Mouse (Mus musculus) left cerebral cortex, postnatal 25 days (tissue): ENCODE data around the gene Phrf1. TPM values are rescaled to one million over a fixed set of nuclear protein-coding genes. Genes with fewer than 3 reads are reported as not detected.
"Not testable (repeated sequence)": the region's sequence is repeated elsewhere in the genome, so short reads cannot be mapped to it uniquely, and the experiment has no call there.

ENCODE experiments used
- DNase-seq, 2 experiments: peaks; one replicate each; pipeline ENCODE4 v3.0.0; 2022; ENCODE audit warnings: low spot score in 2 of 2, mixed read lengths in 1 of 2
- intact Hi-C: fragments of 180-260 bp; cut with DNase I; formaldehyde crosslinking; loops from one replicate; pipeline ENCODE4 v1.15.1; 2025
- total RNA-seq, 2 experiments: library from RNA; stranded (reverse); gene quantifications; 2 replicates each; pipeline ENCODE4 v1.2.3; 2021

Phrf1 gene
- total RNA-seq, 2 experiments from 2014 or later = 75.5 to 76.4 TPM

DNA sequence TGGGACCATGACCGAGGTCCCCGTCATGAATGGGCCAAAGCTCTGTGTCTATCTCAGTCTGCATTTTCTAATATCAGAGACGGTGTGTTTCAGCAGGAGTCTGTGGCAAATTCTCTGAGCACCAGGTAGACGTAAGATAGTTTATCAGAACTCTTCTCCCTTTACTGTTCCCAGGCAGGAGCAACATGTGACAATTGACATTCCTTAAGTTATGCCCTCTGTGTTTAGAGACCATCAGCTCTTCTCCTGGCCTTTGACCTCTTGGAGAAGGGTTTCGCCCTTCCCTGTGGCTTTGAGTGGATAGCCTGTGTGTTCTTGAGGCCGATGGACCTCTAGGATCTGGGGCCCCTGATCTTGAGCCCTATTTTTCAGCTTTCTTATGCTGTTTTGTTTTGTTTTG lies 1.1 kb downstream of the Phrf1 start:
- intact Hi-C loops = loop anchor here (2.0 kb wide), 1 partner anchor 133 kb away; no protein-coding TSS in a partner anchor
- DNase-seq = no peak

DNA sequence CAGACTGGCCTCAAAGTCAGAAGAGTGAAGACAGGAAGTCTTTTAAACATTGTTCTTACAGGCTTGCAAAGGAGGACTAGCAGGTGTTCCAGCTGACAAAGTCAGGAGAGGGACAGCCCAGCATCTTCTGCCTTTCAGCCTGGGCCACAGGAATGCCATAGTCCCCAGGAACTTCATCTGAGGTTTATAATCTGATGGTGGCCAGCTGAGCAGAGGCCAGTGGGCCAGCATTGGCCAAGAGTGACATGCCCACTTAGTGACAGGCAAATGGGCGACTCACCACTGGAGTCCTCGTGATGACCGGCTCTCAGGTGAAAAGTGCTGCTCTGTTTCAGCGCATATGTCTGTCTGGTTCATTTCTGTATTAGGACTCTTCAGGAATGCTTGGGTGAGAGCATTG lies 2.0 kb downstream of the Phrf1 start:
- intact Hi-C loops = no loop called here

GRCm38 (mm10) chr7:141231111-141231510 lies 2.5 kb downstream of the Phrf1 start:
- no peak for DNase-seq
- intact Hi-C loops = no loop called here

More for the DNA sequence above, 2.0 kb downstream of the Phrf1 start:
- no peak for DNase-seq

DNA sequence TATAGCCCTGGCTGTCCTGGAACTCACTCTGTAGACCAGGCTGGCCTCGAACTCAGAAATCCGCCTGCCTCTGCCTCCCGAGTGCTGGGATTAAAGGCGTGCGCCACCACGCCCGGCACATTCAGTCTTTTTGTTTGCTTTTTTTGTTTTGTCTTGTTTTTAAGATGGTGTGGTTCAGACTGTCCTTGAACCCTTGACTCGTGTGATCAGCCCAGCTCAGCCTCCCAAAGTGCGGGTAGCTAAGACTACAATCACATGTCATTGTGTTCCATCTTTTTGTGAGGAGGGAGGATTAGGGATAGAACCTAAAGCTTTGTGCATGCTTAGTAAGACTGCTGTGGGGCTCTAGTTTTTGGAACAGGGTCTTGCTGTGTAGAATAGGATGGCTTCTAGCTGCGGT lies 3.0 kb downstream of the Phrf1 start:
- no peak for DNase-seq
- intact Hi-C loops = no loop called here

GRCm38 (mm10) chr7:141250486-141250885 lies 21.9 kb downstream of the Phrf1 start:
- intact Hi-C loops, DNase-seq: not testable (repeated sequence)

GRCm38 (mm10) chr7:141256159-141256558 lies 27.6 kb downstream of the Phrf1 start:
- intact Hi-C loops = no loop called here
- DNase-seq = no peak

DNA sequence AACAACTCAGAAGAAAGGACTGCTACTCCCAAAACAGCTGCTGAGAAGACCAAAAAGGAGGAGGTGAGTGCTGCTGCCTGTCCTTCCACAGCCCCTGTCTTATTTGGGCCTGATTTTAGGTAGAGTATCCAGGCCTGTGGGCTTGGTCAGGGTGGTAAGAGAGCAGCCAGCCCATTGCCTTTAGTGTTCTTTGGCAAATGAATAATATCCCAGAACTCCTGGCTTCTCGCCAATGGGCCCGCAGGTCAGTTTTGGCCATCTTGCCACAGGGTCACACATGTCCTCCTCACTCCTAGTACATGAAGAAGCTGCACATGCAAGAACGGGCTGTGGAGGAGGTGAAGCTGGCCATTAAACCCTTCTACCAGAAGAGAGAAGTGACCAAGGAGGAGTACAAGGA lies 32.9 kb downstream of the Phrf1 start:
- no peak for DNase-seq
- intact Hi-C loops = no loop called here

DNA sequence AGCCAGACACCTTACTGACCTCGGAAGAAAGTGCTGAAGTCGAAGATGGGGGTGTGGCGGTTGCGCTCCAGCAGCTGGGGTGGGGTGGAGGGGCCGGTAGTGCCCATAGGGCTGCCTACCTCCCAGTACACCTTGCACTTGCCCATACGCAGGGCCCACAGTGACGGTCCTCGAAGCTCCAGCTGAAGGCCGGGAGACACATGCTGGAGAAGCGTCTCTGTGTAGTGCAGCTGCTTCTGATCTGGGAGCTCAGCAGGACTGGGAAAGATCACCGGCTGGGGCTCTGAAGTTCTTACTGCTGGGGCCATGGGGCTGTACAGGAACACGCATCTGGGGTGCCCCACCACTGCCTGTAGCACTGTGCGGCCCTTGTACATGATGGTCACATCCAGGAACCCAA lies 35.1 kb downstream of the Phrf1 start:
- DNase-seq = no peak
- intact Hi-C loops = no loop called here

DNA sequence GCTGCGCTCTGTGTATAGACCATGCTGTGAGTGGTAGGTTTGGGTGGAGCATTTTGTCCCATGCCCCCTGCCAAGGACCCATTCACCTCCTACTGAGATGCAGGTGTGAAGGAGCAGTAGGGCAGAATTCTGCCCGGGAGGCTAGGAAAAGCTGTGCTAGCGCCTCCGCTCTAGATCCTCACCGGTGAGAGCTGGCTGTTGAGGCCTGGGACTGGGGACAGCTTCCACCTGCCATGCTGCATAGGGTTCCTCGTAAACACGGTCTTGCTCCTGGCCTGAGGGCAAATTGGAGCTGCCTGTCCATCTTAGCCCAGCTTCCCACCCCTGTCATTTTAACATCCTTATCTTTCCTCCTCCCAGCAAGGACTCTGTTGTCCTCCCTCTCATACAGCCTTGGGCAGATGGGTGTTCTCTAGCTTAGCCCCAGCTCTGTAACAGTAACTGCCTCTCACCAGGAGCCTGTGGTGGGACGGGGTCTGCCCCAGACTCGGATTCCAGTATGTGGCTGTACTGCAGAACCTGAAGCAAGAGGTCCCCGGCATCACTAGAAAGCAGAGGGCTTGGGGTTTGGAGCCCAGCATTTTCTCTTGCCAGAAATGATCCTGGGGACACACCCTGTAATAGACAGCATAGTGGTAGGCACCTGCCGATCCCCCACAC lies 35.6 kb downstream of the Phrf1 start:
- intact Hi-C loops = no loop called here
- no peak for DNase-seq

DNA sequence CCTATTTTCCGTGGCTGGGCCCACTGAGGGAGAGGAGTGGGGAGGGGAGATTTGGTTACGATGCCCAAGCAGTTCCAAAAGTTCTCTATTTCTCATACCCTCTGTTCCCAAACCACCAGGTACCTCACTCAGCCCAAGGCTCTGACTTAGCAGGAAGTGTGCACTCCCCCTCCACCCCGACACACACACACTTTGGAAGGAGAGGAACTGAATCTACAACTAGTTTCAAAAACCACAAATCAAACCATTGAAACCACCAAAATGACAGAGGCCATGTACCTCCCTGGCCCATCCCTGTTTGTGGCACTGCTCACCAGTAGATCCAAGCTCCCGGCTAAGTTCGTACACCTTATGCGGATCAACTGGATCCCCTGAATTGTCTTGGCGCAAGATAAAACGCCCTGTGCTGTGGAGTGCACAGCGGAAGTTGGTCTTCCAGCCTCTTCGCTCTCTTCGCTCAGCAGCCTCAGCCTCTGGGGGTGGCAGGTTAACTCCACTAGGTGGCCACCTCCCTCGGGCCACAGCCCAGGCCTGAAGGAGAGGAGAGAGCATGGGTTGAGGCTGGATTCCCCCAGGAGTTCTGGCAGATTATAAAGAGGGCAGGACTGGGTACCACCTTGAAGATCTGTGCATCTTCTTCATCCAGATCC lies 36.3 kb downstream of the Phrf1 start:
- no peak for DNase-seq
- intact Hi-C loops = loop anchor here (5.0 kb wide), 1 partner anchor 97 kb away; no protein-coding TSS in a partner anchor

- intact Hi-C loops = loop anchor here (5.0 kb wide), 1 partner anchor 97 kb away; no protein-coding TSS in a partner anchor
- DNase-seq = no peak
Measured at GRCm38 (mm10) chr7:141265411-141265738, 36.8 kb downstream of the Phrf1 start.

GRCm38 (mm10) chr7:141265739-141266561 lies 37.4 kb downstream of the Phrf1 start, which contains the start of gene Irf7:
Irf7 (minus strand) TSS chr7:141266481.
- intact Hi-C loops = loop anchor here (5.0 kb wide), 1 partner anchor 96 kb away; no protein-coding TSS in a partner anchor
- peak in 1 of 2 experiments; percentile 21 for DNase-seq

DNA sequence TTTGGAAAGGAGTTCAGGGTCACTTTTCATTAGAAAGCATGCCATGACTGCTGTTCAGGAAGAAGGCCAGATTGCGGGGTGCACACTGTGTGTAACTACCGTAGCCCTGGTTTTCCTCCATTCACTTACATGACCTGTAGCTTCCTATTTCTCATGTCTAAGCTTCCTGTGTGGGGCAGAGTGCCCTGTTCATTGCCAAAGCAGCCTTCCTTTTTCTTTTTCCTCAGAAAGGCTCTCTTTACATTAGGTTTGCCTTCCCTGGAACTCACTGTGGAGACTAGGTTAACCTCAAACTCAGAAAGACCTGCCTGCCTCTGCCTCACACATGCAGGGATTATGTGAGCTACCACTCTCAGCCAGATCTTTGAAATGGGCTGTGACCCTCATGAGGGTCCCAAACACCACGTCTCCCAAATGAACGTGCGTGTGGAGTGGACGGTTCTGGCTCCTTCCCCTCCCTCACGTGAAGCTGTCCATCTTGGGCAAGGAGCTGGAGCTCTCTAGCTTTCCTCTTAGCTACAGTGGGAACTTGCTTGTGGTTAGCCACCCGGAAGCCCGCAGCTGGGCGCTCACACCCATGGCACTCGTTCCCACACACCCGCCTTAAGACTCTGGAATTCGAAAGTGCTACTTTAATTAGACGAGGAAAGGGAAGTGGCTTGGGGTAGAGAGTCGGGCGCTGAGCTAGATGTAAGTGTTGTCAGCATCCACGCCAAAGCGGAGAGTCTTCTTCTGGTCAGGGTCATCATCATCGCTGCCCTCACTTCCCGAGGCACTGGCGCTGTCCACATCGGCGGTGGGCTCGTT lies 40.1 kb downstream of the Phrf1 start:
- intact Hi-C loops = loop anchor here (5.0 kb wide), 1 partner anchor 94 kb away; no protein-coding TSS in a partner anchor
- DNase-seq = no peak

DNA sequence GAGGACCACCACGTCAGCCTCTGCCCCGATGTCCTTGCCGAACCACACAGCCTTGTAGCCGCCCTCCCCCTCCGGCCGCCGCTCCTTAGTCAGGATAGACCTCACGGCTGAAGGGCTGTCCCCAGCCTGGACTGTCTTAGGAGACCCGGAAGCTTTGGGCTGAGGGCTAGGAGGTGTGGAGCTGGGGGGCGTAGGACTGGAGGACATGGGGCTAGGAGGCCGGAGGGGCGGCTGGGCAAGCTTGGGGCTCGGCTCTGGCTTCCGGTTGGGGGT lies 40.6 kb downstream of the Phrf1 start:
- DNase-seq = no peak
- intact Hi-C loops = loop anchor here (5.0 kb wide), 1 partner anchor 93 kb away; no protein-coding TSS in a partner anchor

GRCm38 (mm10) chr7:141270631-141271030 lies 42.0 kb downstream of the Phrf1 start:
- intact Hi-C loops = no loop called here
- DNase-seq = no peak

DNA sequence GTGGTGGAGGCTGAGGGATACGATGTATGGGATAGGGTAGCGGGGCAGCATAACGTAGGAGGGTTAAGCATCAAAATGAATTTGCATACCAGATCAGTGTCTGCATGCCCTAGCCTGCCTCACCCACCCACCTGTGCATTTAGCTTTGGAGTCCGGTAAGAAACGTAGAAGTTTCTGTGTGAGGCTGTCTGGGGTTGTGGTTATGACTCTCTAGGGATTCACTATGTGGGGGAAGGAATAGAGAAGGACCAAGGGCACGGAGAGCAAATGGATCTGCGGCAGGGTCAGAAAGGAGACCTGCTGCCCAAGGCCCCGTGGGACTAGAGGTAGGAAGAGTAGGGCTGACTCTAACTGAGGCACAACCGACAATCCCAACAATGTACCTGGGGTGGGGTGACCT lies 46.8 kb downstream of the Phrf1 start:
- DNase-seq = no peak
- intact Hi-C loops = no loop called here

DNA sequence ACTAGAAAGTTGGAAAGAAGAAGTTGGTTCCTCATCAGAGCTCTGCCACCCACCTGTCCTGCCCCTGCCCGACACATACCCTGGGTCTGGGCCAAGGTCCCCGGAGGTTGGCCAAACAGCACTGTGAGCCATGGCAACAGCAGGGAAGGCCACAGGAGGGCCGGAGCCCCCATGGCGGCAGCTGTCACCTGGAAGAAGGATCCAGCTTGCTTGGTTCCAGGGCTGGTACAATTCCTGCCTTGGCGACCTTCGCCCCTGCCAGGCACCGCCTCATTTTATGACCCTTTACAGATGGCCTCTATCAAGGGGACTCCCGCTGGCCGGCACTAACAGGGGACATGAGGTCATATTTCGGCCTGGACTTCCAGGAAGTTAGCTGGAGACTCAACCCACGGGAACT lies 48.0 kb downstream of the Phrf1 start, which contains the start of gene Cdhr5:
Cdhr5 (minus strand) TSS at position 241 of the 400 bp plus-strand sequence.
- DNase-seq = no peak
- intact Hi-C loops = no loop called here

GRCm38 (mm10) chr7:141277701-141278678 lies 49.4 kb downstream of the Phrf1 start:
- DNase-seq = no peak
- intact Hi-C loops = no loop called here
